Mouse (Mus musculus) heart, embryonic 16.5 days (tissue): ENCODE measurements around the gene Sept9. TPM values are rescaled to one million over a fixed set of nuclear protein-coding genes. Genes with fewer than 3 reads are reported as not detected.

Source experiments
- ATAC-seq: fragments of 200-750 bp; cut with Nextera tagmentation; replicated peaks from 2 replicates; pipeline ENCODE4 v1.8.0; 2017; ENCODE audit warnings: moderate number of reproducible peaks; ENCODE audit not compliant: insufficient read depth, low FRiP score; ENCODE audit errors: extremely low read depth
- H3K27ac ChIP-seq: fragments of 300-500 bp; sonication (generic); 2 replicates; pipeline ENCODE4 v1.5.1; 2014; ENCODE audit warnings: mild to moderate bottlenecking, low read length, control low read depth, moderate library complexity
- H3K27me3 ChIP-seq: fragments of 300-500 bp; sonication (generic); 2 replicates; pipeline ENCODE4 v1.6.1; 2014; ENCODE audit warnings: low read length, mixed read lengths; ENCODE audit not compliant: control insufficient read depth, insufficient read depth
- H3K36me3 ChIP-seq: fragments of 300-500 bp; sonication (generic); 2 replicates; pipeline ENCODE4 v1.6.1; 2014; ENCODE audit not compliant: control insufficient read depth, insufficient read depth
- H3K4me1 ChIP-seq: fragments of 300-500 bp; sonication (generic); 2 replicates; pipeline ENCODE4 v1.6.1; 2014; ENCODE audit warnings: low read length, mixed read lengths; ENCODE audit not compliant: control insufficient read depth, insufficient read depth
- H3K4me2 ChIP-seq: fragments of 300-500 bp; sonication (generic); 2 replicates; pipeline ENCODE4 v1.6.1; 2014; ENCODE audit warnings: low read depth, mild to moderate bottlenecking, control low read depth, low read length
- H3K4me3 ChIP-seq: fragments of 300-500 bp; sonication (generic); 2 replicates; pipeline ENCODE4 v1.5.1; 2014; ENCODE audit warnings: mild to moderate bottlenecking, control low read depth, low read length
- H3K9ac ChIP-seq: fragments of 300-500 bp; sonication (generic); 2 replicates; pipeline ENCODE4 v1.6.1; 2014; ENCODE audit warnings: low read length, control low read depth
- H3K9me3 ChIP-seq: fragments of 300-500 bp; sonication (generic); replicated peaks from 2 replicates; pipeline ENCODE4 v1.6.1; 2016; ENCODE audit warnings: low read length; ENCODE audit not compliant: control insufficient read depth
- WGBS: fragments of 180-500 bp; shearing (Covaris S2); extraction: QIAGEN DNeasy Blood & Tissue Kit; methylation state at CpG from one replicate; pipeline ENCODE4 v1.1.7; 2014; 5-methylcytosine and 5-hydroxymethylcytosine counted together
- polyA plus RNA-seq: library from polyadenylated mRNA; unstranded; fragments of >200 nt; fragmentation: Nextera tagmentation; extraction: Ambion mirVana; gene quantifications from 2 replicates; pipeline ENCODE4 v1.2.1, GENCODE M21; 2015

Gene Sept9
- polyA plus RNA-seq, 1 experiment from 2014 or later: 71.0 TPM

DNA sequence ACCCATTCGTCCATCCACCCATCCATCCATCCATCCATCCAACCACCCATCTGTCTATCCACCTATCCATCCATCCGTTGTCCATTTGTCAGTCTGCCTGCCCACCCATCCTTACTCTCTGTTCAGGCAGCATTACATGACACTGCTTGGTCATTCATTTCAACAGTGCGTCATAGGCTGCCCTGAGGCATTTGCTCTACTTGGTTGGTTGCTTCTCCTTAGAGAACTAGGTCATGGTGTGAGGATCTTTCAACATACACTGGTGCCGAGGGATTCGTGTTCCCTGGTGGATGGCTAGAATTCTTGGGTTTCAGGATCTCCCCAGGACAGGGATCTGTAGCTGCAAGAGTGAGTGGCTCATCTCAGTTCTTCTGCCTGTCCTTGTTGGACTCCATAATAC, 144.3 kb downstream of the Sept9 start:
- Histone ChIP-seq H3K9ac (no peak overlapping the region), H3K4me1 (peaks cover 65% of the 10 kb centered on the region), H3K9me3 (no peaks in the 10 kb centered on the region), H3K27ac (peak overlapping the region; percentile 60; the same call in 1 of the 2 replicates), H3K4me2 (no peak overlapping the region), H3K4me3 (no peak overlapping the region), H3K27me3 (no peaks in the 10 kb centered on the region), H3K36me3 (no peaks in the 10 kb centered on the region)
- 83% methylated on average over 5 of the region's 5 CpGs for WGBS
- ATAC-seq: no peak

- ATAC-seq: no peak
- Histone ChIP-seq H3K4me1 (peaks cover 70% of the 10 kb centered on the region), H3K27ac (peak overlapping the region; percentile 60), H3K9ac (no peak overlapping the region), H3K4me3 (no peak overlapping the region), H3K36me3 (no peaks in the 10 kb centered on the region), H3K9me3 (no peaks in the 10 kb centered on the region), H3K27me3 (no peaks in the 10 kb centered on the region), H3K4me2 (peak overlapping the region; percentile 16)
- WGBS: 34% methylated on average over 11 of the region's 11 CpGs
These were observed 145.0 kb downstream of the Sept9 start for GRCm38 (mm10) chr11:117344339-117345021.

GRCm38 (mm10) chr11:117345022-117345765, 145.7 kb downstream of the Sept9 start:
- H3K36me3 ChIP-seq: no peaks in the 10 kb centered on the region
- H3K27ac ChIP-seq: peak overlapping the region; percentile 60
- no peaks in the 10 kb centered on the region for H3K9me3 ChIP-seq
- ATAC-seq: peak; percentile 59
- no peak overlapping the region for H3K4me3 ChIP-seq
- H3K27me3 ChIP-seq: no peaks in the 10 kb centered on the region
- WGBS: 12% methylated on average over 12 of the region's 12 CpGs
- peak overlapping the region; percentile 16 for H3K4me2 ChIP-seq
- 0 out of 2 replicates have a peak overlapping the region, but pooled peaks have one; percentile 21 for H3K9ac ChIP-seq
- peaks cover 72% of the 10 kb centered on the region for H3K4me1 ChIP-seq

GRCm38 (mm10) chr11:117347256-117347655, 147.8 kb downstream of the Sept9 start:
- Histone ChIP-seq H3K4me2 (no peak overlapping the region), H3K9ac (no peak overlapping the region), H3K27ac (no peak overlapping the region), H3K9me3 (no peaks in the 10 kb centered on the region), H3K36me3 (peaks cover 6% of the 10 kb centered on the region; the same call in 1 of the 2 replicates), H3K4me1 (peaks cover 69% of the 10 kb centered on the region), H3K27me3 (no peaks in the 10 kb centered on the region), H3K4me3 (no peak overlapping the region)
- 80% methylated on average over 4 of the region's 4 CpGs for WGBS
- ATAC-seq: no peak

- no peak overlapping the region for H3K4me2 ChIP-seq
- H3K27me3 ChIP-seq: no peaks in the 10 kb centered on the region
- WGBS: 28% methylated on average over 10 of the region's 10 CpGs
- H3K9me3 ChIP-seq: no peaks in the 10 kb centered on the region
- no peak overlapping the region for H3K4me3 ChIP-seq
- peak overlapping the region; percentile 59 for H3K27ac ChIP-seq
- ATAC-seq: no peak
- H3K9ac ChIP-seq: peak overlapping the region; percentile 41; the same call in 1 of the 2 replicates
- H3K36me3 ChIP-seq: peaks cover 14% of the 10 kb centered on the region; the same call in 1 of the 2 replicates
- peaks cover 68% of the 10 kb centered on the region for H3K4me1 ChIP-seq
These were observed 149.1 kb downstream of the Sept9 start for GRCm38 (mm10) chr11:117348429-117349103.

DNA sequence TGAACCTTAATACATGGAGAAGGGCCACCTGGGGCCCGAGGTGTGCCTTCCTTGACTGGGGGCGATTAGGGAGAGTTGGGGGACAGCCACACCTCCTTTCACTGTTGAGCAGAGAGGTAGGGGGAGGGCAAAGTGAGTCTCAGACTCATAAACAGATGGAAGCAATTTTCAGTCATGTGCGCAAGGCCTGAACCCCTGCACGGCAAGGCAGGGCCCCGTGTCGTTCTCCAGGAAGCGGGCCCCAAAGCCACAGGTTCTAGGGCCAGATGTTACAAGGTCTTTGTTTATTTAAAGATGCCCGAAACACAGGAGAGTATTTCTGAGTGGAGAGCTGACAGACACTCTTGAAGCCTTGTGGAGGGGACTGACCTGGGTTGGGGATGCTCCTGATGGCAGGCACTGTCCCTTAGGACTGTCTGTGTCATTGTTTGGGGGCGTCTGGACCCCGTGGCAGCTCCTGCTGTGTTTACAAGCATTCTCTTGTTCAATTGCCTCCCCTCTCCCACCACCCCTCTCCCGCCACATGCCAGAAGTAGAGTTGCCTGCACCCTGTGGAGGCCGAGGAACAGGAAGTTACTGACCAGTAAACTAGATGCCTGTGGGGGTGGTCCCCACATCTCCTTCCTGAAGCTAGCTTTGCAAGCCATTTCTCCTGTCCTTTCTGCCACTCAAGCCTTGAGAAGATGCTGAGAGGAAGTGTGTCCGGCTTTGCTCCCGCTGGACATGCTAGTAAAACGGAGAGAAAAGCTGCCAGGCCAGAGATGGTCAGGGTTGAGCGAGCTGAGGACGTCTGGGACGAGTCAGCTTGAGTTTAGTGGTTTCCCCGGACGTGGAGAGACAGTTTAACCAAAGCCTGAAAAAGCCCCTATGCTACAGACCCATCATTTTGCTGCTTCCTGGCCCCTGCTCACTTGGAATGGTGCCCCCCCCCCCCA, 150.2 kb downstream of the Sept9 start:
- Histone ChIP-seq H3K4me2 (peak overlapping the region; percentile 1; the same call in 1 of the 2 replicates), H3K4me3 (no peak overlapping the region), H3K27ac (peak overlapping the region; percentile 34), H3K4me1 (peaks cover 57% of the 10 kb centered on the region), H3K9ac (no peak overlapping the region; the same call in 1 of the 2 replicates), H3K36me3 (peaks cover 17% of the 10 kb centered on the region), H3K27me3 (no peaks in the 10 kb centered on the region), H3K9me3 (no peaks in the 10 kb centered on the region)
- 44% methylated on average over 20 of the region's 20 CpGs for WGBS
- no peak for ATAC-seq

DNA sequence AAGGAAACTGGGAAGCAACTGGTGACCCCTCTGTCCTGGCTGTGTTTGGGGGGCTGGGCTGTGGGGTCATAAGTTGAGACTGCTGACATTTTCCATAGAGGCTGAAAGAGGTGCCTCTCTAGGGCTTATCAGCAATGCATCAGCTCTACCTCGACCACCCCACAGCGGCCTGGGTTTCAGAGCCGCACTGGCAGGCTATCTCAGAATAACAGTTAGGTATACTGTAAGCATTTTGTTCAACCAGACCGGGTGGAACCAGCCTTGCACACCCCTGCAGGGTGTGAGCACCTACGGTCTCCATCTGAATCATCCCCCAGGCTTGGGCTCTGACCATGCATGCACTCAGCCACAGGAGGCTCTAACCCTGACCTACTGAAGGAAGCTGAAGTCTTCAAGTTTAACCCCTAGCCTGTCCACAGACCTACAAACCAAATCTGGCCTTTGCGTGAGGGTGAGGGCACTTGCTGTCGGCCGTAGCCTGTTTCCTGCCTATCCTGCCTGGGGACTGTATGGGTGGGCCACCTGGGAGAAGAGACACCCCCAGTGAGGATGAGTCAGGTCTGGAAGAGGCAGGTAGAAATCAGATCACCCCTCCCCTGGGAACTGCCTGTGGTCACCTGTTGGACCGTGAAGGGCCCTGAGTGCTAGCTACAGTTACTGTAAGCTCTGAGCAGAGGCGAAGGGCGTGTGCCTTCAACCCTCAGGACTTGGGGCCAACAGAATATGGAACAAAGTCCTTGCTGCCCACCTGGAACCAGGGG, 151.2 kb downstream of the Sept9 start:
- peaks cover 47% of the 10 kb centered on the region for H3K4me1 ChIP-seq
- H3K27me3 ChIP-seq: no peaks in the 10 kb centered on the region
- peaks cover 25% of the 10 kb centered on the region for H3K36me3 ChIP-seq
- no peak overlapping the region for H3K4me3 ChIP-seq
- 74% methylated on average over 11 of the region's 11 CpGs for WGBS
- no peak overlapping the region for H3K9ac ChIP-seq
- 0 out of 2 replicates have a peak, but pooled peaks cover 2% of the 10 kb centered on the region for H3K9me3 ChIP-seq
- peak overlapping the region; percentile 21; the same call in 1 of the 2 replicates for H3K27ac ChIP-seq
- no peak for ATAC-seq
- no peak overlapping the region for H3K4me2 ChIP-seq

DNA sequence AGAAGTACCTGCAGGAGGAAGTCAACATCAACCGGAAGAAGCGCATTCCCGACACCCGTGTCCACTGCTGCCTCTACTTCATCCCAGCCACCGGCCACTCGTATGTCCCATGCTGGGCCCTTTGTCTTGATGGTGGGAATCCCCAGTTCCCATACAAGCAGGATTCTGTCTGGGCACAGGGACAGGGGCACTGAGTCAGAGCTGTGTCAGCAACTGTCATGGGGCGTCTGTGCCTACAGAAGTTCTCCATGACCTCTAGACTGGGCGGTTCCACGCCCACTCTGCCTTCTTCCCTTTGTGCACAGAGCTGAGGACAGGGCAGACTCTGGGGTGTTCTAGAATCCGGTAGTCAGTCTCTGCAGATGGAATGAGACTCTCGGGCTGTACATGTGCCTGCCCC, 153.7 kb downstream of the Sept9 start:
- Histone ChIP-seq H3K36me3 (peaks cover 34% of the 10 kb centered on the region), H3K27ac (no peak overlapping the region), H3K27me3 (no peaks in the 10 kb centered on the region), H3K4me2 (no peak overlapping the region), H3K9me3 (0 out of 2 replicates have a peak, but pooled peaks cover 4% of the 10 kb centered on the region), H3K4me3 (no peak overlapping the region), H3K4me1 (peaks cover 26% of the 10 kb centered on the region), H3K9ac (no peak overlapping the region)
- 90% methylated on average over 11 of the region's 11 CpGs for WGBS
- ATAC-seq: no peak
